Mouse (Mus musculus) NIH3T3 (cell line): ENCODE measurements around the gene Cited1.

Experiments
- DNase-seq: peaks from one replicate; pipeline ENCODE4 v3.0.0-alpha.2; 2012; ENCODE audit warnings: low read depth

The Cited1 gene

GRCm38 (mm10) chrX:102251937-102252860 is at the start of gene Cited1:
TSS of gene Cited1 (minus strand) at chrX:102252181.
- peak; percentile 45 for DNase-seq

GRCm38 (mm10) chrX:102284889-102285288 is 32.9 kb upstream of the Cited1 start:
- DNase-seq, result no peak

DNA sequence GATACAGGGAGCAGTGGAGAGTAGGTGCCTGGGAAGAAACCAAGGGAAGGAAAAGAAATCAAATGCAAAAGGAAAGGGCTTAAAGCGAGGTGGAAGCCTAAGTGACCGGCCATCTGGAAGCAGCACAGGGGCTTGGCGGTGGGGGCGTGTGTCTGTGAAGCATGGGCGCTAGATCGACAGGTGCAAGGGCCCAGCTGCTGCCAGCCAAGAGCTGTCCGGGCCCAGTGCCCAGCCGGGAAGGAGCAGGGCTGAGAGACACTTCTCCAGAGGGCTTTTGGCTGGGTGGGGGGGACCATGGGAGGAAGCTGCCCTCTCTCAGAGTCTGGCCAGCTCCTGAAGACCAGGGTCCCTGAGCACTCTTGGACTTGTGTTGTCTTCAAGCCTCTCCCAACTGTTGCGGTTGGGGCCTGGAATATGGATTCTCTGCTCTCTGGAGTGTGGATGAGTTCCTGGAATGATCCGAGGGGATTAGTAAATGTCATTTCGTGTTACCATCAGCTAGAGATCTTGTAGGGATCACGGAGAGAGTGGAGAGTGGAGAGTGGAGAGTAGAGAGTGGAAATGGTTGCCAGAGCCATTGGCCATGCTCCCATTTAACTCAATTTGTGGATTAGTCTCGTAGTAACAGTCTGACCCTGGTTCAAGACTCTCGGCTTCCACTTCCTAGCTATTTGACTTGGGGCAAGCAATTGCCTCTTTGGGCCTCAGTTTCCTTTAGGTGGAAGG is 10.8 kb upstream of the Cited1 start:
- no peak for DNase-seq

GRCm38 (mm10) chrX:102259772-102260171 is 7.8 kb upstream of the Cited1 start:
- DNase-seq, result no peak

DNA sequence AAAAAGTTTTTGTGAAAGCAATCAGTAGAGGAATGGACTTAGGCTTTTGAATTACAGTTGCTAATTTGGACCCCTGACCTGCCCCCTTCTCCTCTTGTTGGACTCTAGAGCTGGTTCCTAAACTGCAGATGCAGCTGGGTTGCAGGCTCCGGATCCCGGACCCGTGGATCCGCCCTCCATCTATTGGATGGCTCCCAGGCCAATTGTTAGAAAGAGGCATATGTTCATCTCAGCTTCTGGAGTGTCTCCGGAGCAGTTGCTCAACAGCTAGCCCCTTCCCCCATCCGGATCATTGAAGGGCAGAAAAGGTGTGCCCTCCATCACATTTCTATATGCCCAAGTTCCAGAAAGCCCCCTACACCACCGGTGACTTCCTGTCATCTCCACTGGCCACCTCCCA is 1.9 kb upstream of the Cited1 start:
- peak; percentile 18 for DNase-seq

GRCm38 (mm10) chrX:102251221-102251936 is 602 bp downstream of the Cited1 start:
- peak; percentile 3 for DNase-seq

DNA sequence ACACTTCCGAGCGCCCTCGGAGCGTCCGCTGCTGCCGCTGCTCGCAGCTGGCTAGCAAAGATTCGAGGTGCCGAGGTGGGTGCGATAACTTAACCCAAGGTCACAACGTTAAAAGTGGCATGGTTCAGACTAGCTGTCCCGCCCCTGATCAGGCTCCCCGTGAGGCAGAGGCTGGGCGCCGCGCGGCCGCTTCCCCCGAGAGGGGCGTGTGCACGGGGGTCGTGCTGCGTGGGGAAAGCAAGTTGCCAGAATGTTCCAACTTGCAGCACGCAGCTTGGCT is 1.1 kb downstream of the Cited1 start:
- DNase-seq, result no peak

DNA sequence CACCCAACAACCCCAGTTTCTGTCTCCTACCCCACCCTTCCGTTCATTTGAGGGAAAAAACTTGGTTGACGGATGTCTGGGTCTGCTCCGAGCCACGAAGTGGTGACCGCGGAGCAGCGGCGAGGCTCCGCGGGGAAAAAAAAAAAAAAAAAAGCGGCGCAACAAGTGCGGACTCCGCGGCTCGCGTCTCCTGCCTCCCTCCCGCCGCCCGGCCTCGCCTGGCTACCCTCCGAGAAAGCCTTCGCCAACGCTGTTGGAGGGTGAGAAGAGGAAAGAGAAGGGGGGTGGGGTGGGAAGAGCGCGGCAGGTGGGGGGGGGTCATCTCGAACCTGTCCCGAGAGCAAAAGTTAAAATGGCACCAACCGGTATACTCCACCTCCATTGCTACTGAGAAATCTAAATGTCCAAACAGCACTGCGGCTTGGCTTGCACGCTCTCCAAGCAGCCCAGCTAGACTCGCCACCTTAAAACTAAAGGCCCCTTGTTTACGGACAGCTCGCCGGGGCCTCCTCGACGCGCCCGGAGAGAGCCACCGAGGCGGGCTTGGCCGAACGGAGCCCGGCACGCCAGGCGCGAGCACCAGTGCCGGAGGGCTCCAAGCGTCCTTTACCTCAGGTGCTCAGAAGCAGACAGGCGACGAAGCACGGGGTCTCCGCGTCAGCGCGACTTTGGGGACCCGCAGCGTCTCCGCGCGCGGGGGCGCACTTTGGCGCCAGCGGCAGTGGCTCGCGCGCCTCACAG is 1.7 kb downstream of the Cited1 start:
- DNase-seq, result no peak

GRCm38 (mm10) chrX:102244334-102244733 is 7.6 kb downstream of the Cited1 start:
- peak; percentile 2 for DNase-seq

DNA sequence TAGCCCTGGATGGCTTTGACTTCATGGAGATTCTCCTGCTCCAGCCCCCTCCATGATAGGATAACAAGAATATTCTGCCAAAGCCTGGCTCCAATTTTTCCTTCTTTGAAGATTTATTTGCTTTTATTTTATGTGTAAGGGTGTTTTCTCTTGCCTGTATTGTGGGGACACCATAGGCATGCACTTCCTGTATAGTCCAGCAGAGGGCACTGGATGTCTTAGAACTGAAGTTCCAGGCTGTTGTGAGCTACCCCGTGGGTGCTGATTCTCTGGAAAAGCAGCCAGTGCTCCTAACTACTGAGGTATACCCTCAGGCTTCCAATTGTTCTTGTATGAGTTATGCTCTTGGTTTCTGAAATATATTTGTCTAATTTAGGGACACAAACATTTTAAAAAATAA is 32.9 kb downstream of the Cited1 start:
- DNase-seq, result peak; percentile 62

- DNase-seq, result peak; percentile 43
Observed at GRCm38 (mm10) chrX:102215356-102215755, 36.6 kb downstream of the Cited1 start.
